Mouse (Mus musculus): Measurements from ENCODE around the gene Mmd.

The Mmd gene

GRCm38 (mm10) chr11:90283601-90284000 lies 34.3 kb downstream of the Mmd start:
- in situ Hi-C loops (cut with MseI, MboI), result no loop called here

- in situ Hi-C loops (cut with MseI, MboI), result no loop called here
Measured at GRCm38 (mm10) chr11:90284079-90284478, 34.8 kb downstream of the Mmd start.

DNA sequence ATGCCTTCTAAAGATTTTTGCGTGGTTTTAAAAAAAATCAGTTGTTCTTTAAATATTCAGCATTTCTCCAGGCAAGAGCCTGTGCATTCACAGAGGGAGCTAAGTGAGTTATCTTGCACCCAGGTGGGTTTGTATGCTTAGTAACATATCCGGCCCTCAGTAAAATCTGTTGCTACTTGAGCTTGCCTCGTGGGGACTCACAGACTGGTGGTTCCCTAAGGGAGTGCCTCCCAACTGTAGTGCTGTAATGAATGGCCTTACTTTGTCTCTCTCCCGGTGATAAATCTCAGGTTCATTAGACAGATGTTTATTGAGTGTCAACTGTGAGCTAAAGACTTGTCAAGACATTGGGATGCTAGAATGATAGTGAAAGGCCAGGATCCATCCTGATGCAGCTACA lies 35.4 kb downstream of the Mmd start:
- in situ Hi-C loops (cut with MseI, MboI), result no loop called here

DNA sequence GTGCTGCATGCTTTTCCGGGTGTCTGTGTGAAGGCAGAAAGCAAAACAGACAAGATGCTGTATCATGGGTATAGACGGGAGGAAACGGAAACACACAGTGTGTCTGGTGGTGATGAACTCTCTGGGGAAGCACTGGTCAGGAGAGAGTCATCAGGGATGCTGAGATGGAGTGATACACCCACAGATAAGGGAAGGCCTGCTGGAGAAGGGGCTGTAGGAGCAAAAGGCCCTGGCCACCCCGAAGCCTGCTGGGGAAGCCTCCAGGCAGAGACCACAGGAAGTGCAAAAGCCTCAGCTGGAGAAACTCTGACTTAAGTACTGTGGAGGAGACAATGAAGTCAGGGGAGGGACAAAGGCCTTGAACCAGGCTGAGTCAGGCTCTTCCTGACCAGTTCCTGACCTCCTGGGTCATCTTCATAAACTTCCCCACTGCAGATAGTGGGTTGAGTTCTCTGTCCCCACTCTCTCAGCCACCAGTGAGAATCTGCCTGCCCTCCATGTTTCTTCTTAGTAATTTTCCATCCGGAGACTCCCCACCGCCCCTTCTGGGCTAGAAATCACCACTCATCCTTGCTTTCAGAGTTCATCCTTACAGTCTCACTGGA lies 37.4 kb downstream of the Mmd start:
- in situ Hi-C loops (cut with MseI, MboI), result no loop called here

GRCm38 (mm10) chr11:90291156-90291555 lies 41.9 kb downstream of the Mmd start:
- in situ Hi-C loops (cut with MseI, MboI), result no loop called here

GRCm38 (mm10) chr11:90292766-90293165 lies 43.5 kb downstream of the Mmd start:
- in situ Hi-C loops (cut with MseI, MboI), result no loop called here

GRCm38 (mm10) chr11:90294622-90295021 lies 45.4 kb downstream of the Mmd start:
- in situ Hi-C loops (cut with MseI, MboI), result no loop called here

GRCm38 (mm10) chr11:90306067-90306466 lies 56.8 kb downstream of the Mmd start:
- in situ Hi-C loops (cut with MseI, MboI), result no loop called here

GRCm38 (mm10) chr11:90306993-90307392 lies 57.7 kb downstream of the Mmd start:
- in situ Hi-C loops (cut with MseI, MboI), result no loop called here

DNA sequence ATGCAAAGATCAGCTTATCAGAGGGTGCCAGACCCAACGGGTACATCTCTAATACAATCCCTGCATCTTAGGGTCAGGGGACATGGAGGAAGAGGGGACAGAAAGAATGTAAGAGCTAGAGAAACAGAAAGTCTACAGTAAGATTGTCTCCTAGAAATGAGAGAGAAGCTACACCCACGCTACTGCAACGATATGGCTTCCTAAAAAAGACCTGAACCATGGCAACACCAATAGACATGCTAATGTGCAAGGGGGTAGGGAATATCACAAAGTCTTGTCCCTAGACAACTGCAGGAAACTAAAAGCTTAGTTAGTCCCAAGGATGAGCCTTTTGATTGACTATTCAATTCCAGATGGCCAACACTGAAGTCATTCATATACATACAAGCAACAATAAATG lies 65.3 kb downstream of the Mmd start:
- in situ Hi-C loops (cut with MseI, MboI), result loop anchor here (5.0 to 10.0 kb wide), 2 partner anchors 300 to 308 kb away; no protein-coding TSS in a partner anchor

DNA sequence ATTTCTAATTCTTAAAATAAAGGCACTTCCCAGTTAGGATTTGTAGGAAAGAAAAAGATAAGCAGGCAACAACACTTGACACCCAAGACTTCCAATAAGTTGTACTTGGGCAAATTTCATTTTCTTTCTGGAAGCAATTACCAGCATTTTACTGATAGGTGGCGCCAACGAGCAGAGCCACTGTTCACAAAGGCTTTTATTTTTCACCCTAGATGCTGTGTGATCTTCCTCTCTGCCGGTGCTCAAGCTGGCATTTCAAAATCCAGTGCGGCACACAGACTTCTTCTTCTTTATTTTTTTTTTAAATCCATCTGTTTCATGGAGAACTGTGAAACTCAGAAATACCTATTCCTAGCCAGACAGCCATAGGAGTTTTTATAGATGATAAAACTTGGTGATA lies 68.2 kb downstream of the Mmd start:
- in situ Hi-C loops (cut with MseI, MboI), result loop anchor here (5.0 to 10.0 kb wide), 2 partner anchors 297 to 305 kb away; no protein-coding TSS in a partner anchor

GRCm38 (mm10) chr11:90320922-90321321 lies 71.7 kb downstream of the Mmd start:
- in situ Hi-C loops (cut with MseI, MboI), result no loop called here

DNA sequence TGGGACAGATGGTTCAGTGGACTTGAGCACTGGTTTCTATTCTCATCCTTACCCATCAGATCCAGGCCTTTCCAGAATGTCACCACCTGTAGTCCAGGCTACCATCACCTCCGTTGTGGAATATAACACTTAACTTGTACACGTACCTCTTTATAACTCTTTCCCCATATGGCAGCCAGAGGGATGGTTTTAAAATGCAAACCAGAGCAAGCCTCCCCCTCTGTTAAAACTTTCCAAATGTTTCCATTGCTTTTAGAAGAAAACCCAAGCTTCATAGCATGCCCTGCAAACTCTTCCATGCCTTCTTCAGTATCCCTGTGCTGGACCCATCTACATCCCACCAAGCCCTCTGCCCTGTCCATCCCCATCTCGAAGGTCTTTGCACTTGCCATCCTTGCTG lies 75.3 kb downstream of the Mmd start:
- in situ Hi-C loops (cut with MseI, MboI), result no loop called here

DNA sequence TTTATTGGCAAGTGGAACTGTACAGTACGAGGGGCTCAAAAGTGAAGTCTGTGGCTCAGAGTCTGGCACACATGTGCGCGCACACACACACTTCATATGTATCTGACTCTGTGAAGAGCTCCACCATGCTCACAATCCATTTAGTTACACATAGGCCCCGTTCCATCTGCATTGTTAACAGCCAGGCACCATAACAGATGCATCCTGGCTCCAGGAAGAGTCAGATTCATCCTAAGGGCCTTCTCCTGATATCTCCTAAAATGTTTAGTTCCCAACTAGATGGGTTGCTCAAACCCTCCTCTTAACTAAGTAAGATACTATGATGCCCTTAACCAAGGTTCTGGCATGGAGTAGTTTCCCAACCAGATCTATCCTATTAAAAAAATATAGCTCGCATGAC lies 76.9 kb downstream of the Mmd start:
- in situ Hi-C loops (cut with MseI, MboI), result no loop called here

- in situ Hi-C loops (cut with MseI, MboI), result no loop called here
Measured at GRCm38 (mm10) chr11:90326836-90327235, 77.6 kb downstream of the Mmd start.

Data from mouse trophoblast stem cell (cell line).